Mouse (Mus musculus) left cerebral cortex, postnatal 14 days (tissue): ENCODE data around the gene Ccdc6. TPM values are rescaled to one million over a fixed set of nuclear protein-coding genes. Genes with fewer than 3 reads are reported as not detected.

ENCODE experiments used
- DNase-seq, 2 experiments: peaks; one replicate each; pipeline ENCODE4 v3.0.0; 2021 to 2022; ENCODE audit warnings: low spot score in 2 of 2, mixed read lengths in 1 of 2
- intact Hi-C: fragments of 180-260 bp; cut with DNase I; formaldehyde crosslinking; loops from one replicate; pipeline ENCODE4 v1.15.1; 2025
- total RNA-seq, 2 experiments: library from RNA; stranded (reverse); gene quantifications; 2 replicates each; pipeline ENCODE4 v1.2.3; 2021

The Ccdc6 gene
- total RNA-seq, 2 experiments from 2014 or later, result 53.9 to 58.8 TPM

DNA sequence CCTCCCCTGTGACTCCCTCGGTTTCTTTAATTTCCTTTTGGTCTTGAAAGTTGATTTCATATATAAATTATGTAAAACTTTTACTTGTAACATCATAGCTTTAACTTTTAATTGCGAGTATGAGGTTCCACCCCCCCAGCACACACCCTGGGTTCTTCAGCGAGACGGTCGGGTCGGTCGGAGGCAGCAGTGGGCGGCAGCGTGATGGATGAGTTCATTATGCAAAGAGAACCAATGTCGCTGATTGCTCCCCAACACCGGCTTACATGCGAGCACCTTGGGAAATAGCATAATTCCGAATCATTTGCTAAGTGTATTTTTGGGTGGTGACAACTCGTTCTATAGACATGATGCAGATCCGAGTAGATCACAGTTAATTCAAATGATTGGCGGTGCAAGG lies 56.9 kb downstream of the Ccdc6 start:
- intact Hi-C loops, result no loop called here
- no peak for DNase-seq

DNA sequence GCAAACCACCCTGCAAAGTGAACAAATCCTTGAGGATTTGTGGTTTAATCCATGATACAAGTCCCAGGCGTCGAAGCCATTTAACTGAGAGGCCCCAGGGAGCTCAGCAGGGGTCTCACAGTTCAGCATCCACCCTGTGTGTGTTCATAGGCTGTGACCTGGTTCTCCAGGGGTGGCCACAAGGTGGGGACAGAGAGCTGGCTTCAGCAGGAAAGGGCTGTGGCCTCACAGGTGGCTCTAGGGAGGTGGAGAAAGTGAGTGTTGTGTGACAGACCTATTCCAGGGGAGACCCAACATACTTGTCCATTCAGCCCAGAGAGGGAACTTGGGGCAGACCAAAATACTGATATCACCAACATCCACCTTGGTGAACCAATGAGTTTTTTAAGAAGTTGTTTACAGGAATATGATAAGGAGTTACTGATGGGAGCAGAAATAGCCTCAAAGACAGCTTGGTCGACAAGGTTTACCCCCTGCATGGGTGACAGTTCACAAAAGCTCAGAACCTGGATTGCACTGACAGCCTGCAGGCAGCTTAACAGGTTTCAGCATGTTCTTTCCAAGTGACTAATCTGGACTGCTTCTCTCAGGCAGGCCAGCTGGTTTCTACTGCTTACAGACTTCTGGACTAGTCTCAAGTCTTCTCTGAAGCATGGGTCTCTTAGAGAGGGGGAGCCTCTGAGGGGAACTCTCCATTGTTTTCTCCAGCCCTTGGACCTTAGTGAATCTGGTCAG lies 59.7 kb downstream of the Ccdc6 start:
- DNase-seq, result no peak
- intact Hi-C loops, result no loop called here

DNA sequence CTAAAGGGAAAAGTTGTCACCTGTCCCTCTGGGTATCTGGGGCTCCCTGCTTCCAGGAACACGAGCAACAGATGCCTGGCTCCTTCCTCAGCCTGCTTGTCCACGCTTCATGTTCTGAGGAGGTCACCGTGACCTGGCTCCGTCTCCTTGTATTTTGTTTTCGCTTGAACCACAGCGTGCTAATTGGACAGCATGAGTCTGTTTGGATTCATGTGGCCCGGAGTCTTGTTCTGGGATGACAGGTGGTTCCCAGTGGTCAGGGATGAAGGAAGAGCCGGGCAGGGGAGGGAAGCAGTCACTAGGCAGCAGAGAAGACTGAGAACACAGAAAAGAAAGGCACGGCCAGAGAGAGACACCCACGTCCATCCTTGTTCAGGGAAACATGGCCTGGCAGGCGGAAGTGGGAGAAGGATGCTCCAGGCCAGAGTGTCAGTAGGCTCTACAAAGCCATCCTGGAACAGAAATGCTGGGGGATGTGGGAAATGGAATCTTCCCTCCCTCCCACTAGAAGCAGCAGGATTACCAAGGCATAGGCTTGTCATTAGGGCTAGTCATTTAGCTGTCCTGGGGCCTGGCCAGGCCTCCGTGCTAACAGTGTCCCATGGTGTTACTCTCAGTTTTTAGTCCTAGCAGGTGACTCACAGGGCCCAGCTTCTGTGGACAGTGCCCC lies 62.9 kb downstream of the Ccdc6 start:
- intact Hi-C loops, result no loop called here
- DNase-seq, result peak in 1 of 2 experiments; percentile 49

DNA sequence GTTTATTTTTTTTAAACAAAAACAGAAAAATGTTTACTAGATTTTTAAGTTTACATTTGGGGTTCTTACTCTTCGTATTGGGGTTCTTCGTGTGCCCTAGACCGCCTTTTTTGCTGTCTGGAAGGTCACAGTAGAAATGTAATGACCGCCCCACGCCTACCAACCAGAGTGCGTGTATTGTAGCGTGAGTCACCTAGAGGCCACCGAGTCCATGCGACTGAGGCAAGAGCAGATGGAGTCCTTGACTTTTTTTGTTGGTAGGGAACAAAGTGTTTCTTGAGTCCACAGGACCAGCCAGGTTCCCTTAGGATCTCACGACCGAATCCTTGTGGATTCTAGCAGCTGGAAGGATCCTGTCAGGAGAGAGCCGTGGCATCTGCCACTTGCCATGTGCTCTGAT lies 63.9 kb downstream of the Ccdc6 start:
- no peak for DNase-seq
- intact Hi-C loops, result no loop called here

DNA sequence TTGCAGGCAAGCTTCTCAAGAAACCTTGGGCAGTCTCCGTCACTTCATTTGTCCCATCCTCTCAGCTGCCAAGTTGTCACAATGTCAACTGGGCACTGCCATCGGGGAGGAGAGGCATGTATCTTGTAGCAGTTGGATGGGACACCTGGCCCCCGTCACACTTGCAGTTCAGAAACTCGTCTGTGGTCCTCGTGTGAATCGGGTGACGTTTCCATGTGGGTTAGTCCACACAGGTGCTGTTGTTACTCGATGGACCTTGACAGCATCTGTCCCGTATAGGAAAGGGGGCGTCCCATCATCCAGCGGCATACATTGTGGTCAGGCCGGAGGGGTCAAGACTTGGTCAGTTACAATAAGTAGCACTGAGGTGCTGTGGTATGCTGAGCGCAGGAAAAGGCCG lies 64.6 kb downstream of the Ccdc6 start:
- intact Hi-C loops, result no loop called here
- no peak for DNase-seq

DNA sequence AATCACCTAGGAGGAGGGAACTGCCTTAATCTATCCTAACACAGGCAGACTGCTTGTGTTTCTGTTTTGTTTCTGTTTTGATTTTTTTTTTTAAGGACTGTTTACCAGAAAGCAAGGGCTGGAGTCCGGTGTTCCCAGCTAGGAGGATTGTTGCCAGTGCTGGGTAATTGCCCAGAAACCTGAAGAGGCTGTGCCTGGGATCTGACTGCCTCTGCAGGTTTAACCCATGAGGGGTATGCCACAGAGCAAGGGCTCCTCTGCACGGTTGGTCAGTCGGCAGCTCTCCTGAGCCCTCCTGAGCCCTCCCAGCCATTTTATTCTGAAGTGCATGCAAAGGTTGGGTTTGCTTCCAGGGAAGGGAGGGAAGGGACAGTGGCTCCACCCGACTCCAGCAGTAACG lies 66.8 kb downstream of the Ccdc6 start:
- intact Hi-C loops, result no loop called here
- no peak for DNase-seq

DNA sequence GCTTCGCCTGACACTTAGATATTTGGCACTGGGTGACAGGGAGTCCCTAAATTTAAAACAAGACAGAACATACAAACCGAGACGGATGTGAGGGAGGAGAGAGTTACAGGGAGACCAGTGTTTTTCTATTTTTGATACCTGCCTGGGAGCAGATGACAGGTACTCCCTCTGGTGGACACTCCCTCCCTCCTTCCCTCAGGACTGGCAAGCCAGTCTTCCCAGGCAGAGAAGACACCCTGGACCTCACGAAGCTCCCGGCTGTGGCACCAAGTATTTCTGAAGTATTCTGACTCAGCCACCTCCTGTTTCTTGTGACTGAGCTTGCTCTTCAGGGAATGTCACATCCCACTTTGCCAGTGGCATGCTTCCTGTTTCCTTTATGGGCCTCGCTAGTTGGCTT lies 69.0 kb downstream of the Ccdc6 start:
- peak; percentile 45 to 64 for DNase-seq

DNA sequence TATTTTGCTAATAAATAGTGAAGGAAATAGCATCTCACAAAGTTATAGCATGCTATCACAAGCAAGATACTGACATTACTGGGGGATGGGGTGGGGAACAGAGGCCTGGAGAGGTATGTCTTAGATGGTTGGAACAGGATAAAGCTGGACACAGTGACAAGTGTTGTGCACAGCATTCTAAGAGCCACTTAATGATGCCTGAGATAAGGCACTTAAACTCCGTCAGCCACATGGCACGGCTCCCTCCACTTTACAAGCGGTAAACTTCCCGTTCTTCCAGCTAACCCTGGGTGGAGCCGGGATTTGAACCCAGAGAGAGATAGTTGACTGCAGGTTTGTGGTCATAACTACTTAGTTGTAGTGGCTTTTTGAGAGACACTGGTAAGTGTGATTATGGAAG lies 69.5 kb downstream of the Ccdc6 start:
- intact Hi-C loops, result loop anchor here (5.0 kb wide), 1 partner anchor 69 kb away; the partner anchor contains the start of gene Ccdc6
- DNase-seq, result no peak

More for the DNA sequence above, 69.0 kb downstream of the Ccdc6 start:
- intact Hi-C loops, result loop anchor here (5.0 kb wide), 1 partner anchor 69 kb away; the partner anchor contains the start of gene Ccdc6

DNA sequence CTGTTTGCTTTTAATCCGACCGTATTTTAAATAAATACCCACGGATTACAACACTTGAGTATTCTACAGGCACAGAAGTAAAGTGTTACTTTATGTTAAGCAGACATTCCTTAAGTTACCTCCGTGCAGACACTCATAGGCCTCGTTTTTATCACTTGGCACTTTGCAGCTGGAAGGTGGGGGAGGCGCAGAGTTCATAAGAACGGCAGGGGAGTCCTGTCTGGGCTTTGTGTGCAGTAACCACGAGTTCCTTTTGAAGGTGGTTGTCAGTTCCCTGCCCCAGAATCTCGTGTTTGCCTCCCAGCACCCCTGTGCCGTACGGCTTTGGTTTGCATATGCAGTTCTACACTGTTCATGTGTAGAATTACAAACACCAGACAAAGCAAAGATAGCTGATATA lies 70.7 kb downstream of the Ccdc6 start:
- intact Hi-C loops, result loop anchor here (5.0 kb wide), 1 partner anchor 70 kb away; the partner anchor contains the start of gene Ccdc6
- DNase-seq, result no peak

DNA sequence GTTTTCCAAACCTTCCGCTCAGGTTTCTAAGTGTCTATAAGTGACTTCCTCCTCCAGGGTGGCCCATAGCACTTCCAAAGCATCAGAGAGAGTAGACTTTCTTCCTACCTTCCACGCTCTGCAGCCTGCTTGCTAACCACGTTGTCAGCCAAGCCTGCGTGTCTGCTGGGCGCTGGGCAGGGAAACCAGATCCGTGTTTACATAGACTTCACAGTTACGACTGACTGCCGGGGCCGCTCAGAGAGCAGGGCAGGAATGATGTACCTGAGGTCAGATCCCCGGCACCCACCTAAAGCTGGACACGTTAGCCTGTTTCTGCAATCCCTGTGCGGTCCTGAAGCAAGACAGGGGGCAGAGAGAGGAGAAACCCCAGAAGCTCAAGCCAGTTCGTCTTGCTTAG lies 71.5 kb downstream of the Ccdc6 start:
- DNase-seq, result no peak
- intact Hi-C loops, result loop anchor here (5.0 kb wide), 1 partner anchor 71 kb away; the partner anchor contains the start of gene Ccdc6

DNA sequence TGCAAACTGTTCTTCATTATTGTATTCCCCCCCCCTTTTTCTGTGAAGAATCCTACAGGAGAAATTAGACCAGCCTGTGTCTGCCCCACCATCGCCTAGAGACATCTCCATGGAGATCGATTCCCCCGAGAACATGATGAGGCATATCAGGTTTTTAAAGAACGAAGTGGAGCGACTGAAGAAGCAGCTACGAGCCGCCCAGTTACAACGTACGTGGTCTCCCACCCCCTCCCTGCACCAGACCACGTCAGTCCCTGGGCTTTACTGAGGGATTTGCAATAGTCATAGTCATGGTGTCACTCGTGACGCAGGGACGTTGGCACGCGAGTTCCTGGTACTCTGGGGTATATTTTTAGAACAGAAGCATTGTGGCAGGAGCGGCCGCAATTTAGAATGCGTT lies 72.1 kb downstream of the Ccdc6 start:
- peak; percentile 69 to 82 for DNase-seq
- intact Hi-C loops, result loop anchor here (5.0 kb wide), 1 partner anchor 72 kb away; the partner anchor contains the start of gene Ccdc6

DNA sequence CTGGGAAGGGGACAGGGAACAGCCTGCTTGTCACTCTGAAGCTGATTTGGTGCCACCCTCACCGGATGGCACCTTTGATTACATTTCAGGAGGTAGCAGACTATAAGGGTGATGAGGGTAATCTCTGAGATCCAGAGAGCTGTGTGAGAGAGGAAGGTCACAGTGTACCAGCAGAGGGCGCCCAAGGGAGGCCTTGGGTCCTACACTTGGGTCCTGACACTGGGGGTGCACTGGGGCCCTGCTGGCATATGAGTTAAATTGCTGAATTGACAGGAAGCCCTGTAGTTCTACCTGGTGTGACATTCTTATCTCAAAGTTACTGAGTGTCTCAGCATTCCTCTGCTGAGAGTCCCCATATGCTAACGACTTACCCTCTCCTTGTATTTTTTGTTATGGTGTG lies 76.4 kb downstream of the Ccdc6 start:
- intact Hi-C loops, result loop anchor here (2.0 kb wide), 1 partner anchor 123 kb away; no protein-coding TSS in a partner anchor
- peak; percentile 52 to 68 for DNase-seq

DNA sequence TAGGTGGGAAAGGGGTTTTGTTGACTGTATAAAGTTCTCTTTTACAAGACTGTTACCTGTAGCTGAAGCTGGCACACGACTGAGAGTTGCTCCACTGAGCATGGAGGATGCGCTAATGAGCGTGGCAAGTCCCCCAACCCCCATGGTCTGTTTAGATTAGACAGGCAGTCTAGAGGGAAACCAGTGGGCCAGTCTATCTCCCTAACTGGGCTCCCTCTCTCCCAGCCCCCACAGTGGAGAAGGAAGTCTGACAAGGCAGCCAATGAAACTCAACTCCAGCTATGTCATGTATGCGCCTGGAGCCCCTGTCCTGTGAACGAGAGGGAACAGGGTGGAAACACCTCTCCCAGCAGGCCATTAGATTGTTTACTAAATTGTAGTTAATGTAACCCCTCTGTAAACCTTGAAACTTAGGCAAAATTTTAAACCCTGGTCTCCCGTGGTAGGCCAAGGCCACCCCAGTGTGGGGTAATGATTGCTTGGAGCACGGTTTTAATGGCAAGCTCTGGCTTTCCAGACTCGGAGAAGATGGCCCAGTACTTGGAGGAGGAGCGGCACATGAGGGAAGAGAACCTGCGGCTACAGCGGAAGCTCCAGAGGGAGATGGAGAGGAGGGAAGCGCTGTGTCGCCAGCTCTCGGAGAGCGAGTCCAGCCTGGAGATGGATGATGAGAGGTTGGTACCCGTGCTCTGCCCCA lies 77.7 kb downstream of the Ccdc6 start:
- intact Hi-C loops, result no loop called here
- DNase-seq, result no peak

DNA sequence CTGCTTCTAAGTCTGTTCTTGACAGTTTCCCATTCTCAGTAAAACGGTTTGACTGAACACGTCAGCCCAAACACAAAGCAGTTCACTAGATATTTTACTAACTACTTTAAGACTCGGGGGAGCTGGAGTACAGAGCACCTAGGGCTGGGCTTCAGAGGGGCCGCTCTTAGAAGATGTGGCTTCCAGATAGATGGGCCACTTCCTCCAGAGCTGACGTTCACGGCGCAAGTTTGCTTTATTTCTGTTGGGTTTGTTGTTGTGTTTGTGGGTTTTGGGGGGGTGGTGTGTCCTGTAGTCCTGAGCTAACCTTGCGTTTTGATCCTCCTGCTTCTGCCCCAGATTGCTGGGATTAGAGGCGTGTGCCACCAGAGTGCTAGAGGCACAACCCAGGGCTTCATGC lies 83.8 kb downstream of the Ccdc6 start:
- intact Hi-C loops, result no loop called here
- DNase-seq, result no peak

DNA sequence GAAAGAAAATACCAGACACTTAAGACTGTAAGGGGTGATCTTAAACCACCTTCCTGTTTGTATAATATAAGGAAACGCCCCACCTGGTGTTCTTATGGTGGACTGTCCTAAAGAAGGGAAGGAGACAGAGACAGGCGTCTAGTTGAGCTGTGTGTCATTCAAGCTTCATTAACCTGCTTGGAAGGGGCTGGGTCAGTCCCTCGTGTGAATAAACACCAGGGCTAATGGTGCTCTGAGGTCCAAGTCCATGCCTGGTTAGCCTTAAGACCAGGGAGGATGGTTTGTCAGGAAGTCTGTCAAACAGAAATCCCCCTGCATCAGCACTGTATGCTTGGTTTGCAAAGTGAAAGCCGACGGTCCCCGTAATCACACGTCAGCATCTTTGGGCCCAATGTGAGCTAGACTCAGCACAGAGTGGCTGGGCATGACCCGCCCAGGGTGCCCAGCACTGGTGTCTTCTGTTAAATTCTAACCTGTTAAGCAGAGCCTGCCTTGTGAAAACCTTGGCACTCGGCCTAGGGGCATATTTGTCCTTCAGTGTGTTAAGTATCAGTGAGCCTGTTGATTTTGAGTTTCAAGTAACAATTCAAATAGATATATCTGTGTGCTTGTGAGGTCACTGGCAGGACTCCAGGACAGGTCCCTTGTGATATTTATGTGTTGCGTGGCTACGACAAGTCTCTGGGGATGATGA lies 84.5 kb downstream of the Ccdc6 start:
- intact Hi-C loops, result no loop called here
- DNase-seq, result no peak

DNA sequence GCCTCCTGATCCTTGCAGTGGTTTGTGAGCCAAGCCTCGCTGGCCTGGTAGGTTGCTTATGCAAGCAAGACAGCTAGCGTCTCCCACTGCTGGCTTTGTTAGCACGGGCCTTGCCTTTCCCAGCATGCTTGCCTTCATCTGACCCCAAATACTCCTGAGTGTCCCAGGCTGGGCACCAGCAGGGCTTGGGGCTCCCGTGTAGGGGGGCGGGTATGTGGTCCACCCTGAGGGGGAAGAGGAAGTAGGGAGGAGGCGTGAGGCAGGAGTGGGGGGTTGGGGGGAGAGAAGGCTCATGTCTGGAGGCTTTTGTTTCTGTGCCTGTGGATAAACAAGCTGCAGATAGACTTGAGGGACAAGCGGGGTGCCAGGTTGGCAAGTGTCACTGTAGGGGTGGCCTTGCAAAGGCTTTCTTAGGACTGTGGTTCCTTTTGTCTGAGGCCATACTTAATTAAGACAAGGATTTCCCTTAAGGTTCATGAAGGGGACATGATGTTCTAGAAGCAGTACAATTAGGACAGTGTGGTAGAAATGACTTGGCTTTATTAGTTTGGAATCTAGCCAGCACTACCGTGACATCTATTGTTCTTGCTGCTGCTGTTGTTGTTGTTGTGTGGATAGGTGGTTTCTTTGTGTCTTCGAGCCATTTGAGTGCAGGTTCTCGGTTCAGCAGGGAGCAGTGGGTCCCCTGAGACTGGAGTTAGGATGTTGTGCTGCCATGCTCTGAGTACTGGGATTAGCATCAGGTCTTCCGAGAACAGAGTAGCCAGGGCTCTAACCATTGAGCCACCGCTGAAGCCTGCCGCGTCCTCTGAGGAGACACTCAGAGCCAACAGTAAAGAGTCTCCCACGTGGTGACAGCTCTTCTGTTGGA lies 86.5 kb downstream of the Ccdc6 start:
- DNase-seq, result peak in 1 of 2 experiments; percentile 59
- intact Hi-C loops, result no loop called here

DNA sequence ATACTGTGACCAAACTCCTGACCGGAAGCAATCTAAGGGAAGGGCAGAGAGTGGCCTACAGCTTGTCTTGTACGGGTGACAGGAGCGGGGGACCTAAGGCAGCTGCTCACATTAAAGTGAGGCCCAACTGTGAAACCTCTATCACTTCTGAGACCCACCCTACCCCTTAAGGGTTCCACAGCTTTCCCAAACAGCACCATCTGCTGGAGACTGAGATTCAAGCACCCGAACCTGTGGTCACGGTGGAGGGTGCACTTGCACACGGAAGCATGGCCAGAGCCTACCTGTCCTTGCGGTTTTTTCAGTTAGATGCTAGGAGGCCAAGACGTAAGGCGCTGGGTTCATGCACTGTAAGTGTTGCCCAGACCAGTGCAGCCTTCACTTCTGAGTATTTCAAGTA lies 89.2 kb downstream of the Ccdc6 start:
- DNase-seq, result peak in 1 of 2 experiments; percentile 49
- intact Hi-C loops, result loop anchor here (5.0 kb wide), 1 partner anchor 89 kb away; the partner anchor contains the start of gene Ccdc6

DNA sequence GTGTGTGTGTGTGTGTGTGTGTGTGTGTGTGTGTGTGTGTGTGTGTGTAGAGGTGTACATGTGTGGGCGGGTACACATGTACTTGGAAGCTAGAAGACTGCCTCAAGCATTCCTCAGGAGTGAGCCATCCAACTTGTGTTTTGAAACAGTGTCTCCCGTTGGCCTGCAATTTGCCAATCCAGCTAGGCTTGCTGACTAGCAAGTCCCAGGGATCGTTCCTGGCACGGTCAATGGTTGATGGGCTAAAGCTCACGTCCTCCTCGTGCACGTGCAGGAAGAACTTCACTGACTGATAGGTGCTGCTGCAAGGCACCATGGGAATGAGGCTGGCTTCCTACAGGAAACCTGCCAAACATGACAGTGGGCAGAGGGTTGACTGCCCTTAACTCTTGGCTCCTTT lies 89.7 kb downstream of the Ccdc6 start:
- DNase-seq, result no peak
- intact Hi-C loops, result loop anchor here (5.0 kb wide), 1 partner anchor 89 kb away; the partner anchor contains the start of gene Ccdc6
